Mouse (Mus musculus) embryo, embryonic 10.5 days (tissue): ENCODE results near the gene Olfr1252.

Source experiments
- DNase-seq: peaks from one replicate; pipeline ENCODE4 v3.0.0-alpha.2; 2015; ENCODE audit warnings: low spot score

The Olfr1252 gene

GRCm38 (mm10) chr2:89724912-89725311, at the start of gene Olfr1252:
Olfr1252 (minus strand) TSS chr2:89725012.
- no peak for DNase-seq

- DNase-seq = no peak
These were observed 32.2 kb upstream of the Olfr1252 start, which contains the start of gene Olfr1253 for GRCm38 (mm10) chr2:89756990-89757389. Olfr1253 (minus strand) TSS chr2:89757090.

DNA sequence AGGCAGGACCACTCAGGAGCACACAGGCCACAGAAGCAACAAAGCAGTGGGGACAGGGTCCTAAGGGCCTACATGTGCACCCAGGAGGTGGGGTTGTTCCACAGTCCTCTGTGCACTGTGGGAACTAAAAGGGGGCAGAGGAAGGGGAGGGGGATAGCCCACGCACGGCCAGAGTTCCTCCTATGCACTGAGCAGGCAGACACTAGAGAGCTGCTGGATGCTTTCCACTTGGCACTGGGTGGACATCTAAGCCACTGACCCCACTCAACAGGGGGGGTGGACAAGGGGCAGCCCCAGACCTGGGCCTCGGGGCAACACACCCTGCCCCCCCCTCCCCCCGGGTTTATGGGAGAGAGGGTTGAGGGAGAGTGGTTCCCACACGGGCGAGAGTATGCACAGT, 32.8 kb downstream of the Olfr1252 start:
- DNase-seq = no peak

GRCm38 (mm10) chr2:89671836-89672235, 53.0 kb downstream of the Olfr1252 start, which contains the start of gene Olfr1251:
Olfr1251 (minus strand) TSS chr2:89671936.
- no peak for DNase-seq
